Mouse (Mus musculus): ENCODE results near the gene Auh.

GRCm38 (mm10) chr13:52800091-52800490 lies 129.4 kb downstream of the Auh start:
- TF ChIP-seq CTCF (IDR thresholded peaks at IDR 0.05; ENCODE audit: borderline replicate concordance, insufficient read depth, low read length) (no peak), POLR2A (IDR thresholded peaks at IDR 0.05; ENCODE audit: low read depth, low read length) (no peak)

Measured in embryonic fibroblast, embryonic 13.5 days (primary cell).